8 mouse cellular contexts compared by ENCODE assay signal in the genomic region with DNA sequence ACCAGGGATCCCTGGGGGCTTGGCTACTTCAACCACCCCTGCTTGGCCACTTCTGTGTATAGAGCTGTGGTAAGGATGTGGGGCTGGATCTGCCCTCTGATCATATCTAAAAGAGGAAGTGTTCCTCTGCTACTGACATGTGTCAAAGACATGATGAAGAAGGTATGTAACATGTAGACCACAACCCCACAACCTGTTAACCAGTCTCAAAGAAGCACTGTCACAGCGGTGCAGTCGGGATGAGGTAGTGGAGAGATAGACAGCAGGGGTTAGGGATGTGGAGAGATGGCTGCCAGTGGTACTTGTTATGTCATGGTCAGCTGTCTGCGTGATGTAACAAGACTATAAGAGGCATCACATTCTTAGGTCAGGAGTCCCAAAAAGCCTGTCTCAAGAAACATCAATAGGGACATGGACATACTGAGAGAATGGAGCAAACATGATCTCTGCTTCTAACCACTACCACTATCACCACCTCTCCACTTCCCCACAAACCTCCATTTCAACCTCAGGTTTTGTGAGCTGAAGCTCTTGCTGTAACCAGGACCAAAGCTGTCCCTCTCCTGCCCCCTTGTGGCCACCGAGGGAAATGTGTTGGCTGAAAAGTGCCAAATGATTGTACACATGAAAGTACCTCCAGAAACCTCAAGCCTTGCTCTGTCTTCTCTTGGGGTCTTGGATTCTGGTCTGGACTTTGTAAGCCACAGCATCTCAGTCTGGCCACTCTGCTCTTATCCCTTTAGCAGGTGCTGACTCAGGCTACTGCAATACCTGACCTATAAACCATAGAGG. TPM values are rescaled to one million over a fixed set of nuclear protein-coding genes. Genes with fewer than 3 reads are reported as not detected.
DNase-seq lines count a peak whose midpoint lies in the region; ATAC-seq and TF ChIP-seq lines count a peak whose summit lies in the region.

No protein-coding gene starts in this region.

- H3K4me2 ChIP-seq in heart, embryonic 16.5 days (ENCODE audit: low read depth, low read length): no peak overlapping the region
- no peak overlapping the region for H3K4me2 ChIP-seq in liver, embryonic 14.5 days (ENCODE audit: low read depth)
- H3K4me2 ChIP-seq in neural tube, embryonic 12.5 days (replicated peaks): no peak overlapping the region

- H3K36me3 ChIP-seq in heart, embryonic 16.5 days (ENCODE audit: control insufficient read depth, insufficient read depth): peaks cover 19% of the 10 kb centered on the region; the same call in 1 of the 2 replicates
- no peaks in the 10 kb centered on the region for H3K36me3 ChIP-seq in liver, embryonic 14.5 days (replicated peaks; ENCODE audit: control insufficient read depth, insufficient read depth, low read depth)
- no peaks in the 10 kb centered on the region for H3K36me3 ChIP-seq in neural tube, embryonic 12.5 days

- no peaks in the 10 kb centered on the region for H3K9me3 ChIP-seq in heart, embryonic 16.5 days (replicated peaks; ENCODE audit: control insufficient read depth, low read length)
- H3K9me3 ChIP-seq in liver, embryonic 14.5 days (ENCODE audit: control insufficient read depth, low read length): no peaks in the 10 kb centered on the region
- no peaks in the 10 kb centered on the region for H3K9me3 ChIP-seq in neural tube, embryonic 12.5 days

- ATAC-seq in erythroid progenitor cell, adult 5-6 weeks (replicated peaks; ENCODE audit: low FRiP score, poor library complexity, severe bottlenecking): peak; percentile 70
- peak; percentile 56 for ATAC-seq in heart, embryonic 16.5 days (replicated peaks; ENCODE audit: extremely low read depth, insufficient read depth, low FRiP score)
- peak; percentile 50; the same call in 1 of the 2 replicates for ATAC-seq in liver, embryonic 14.5 days (ENCODE audit: insufficient read depth)
- ATAC-seq in neural tube, embryonic 12.5 days (ENCODE audit: low FRiP score, low read depth): peak; percentile 65; the same call in 1 of the 2 replicates

- H3K27me3 ChIP-seq in heart, embryonic 16.5 days (ENCODE audit: control insufficient read depth, insufficient read depth, low read length): no peaks in the 10 kb centered on the region
- no peaks in the 10 kb centered on the region for H3K27me3 ChIP-seq in liver, embryonic 14.5 days (ENCODE audit: control insufficient read depth, insufficient read depth, low read length)
- H3K27me3 ChIP-seq in neural tube, embryonic 12.5 days (replicated peaks): no peaks in the 10 kb centered on the region

- no peak for TF ChIP-seq EP300 in liver, embryonic 14.5 days (IDR thresholded peaks at IDR 0.05; ENCODE audit: low read depth)

- H3K9ac ChIP-seq in heart, embryonic 16.5 days (ENCODE audit: low read length): no peak overlapping the region
- H3K9ac ChIP-seq in liver, embryonic 14.5 days (replicated peaks): no peak overlapping the region
- H3K9ac ChIP-seq in neural tube, embryonic 12.5 days: no peak overlapping the region

- H3K4me3 ChIP-seq in heart, embryonic 16.5 days (ENCODE audit: low read length): no peak overlapping the region
- H3K4me3 ChIP-seq in liver, embryonic 14.5 days (ENCODE audit: insufficient read depth in 1 of 2, low read depth in 2 of 2, low read length in 2 of 2): no peak overlapping the region
- no peak overlapping the region for H3K4me3 ChIP-seq in neural tube, embryonic 12.5 days

- WGBS in heart, embryonic 16.5 days: 43% methylated on average over 4 of the region's 4 CpGs
- WGBS in liver, embryonic 14.5 days (ENCODE audit: insufficient replicate concordance): 23% methylated on average over 4 of the region's 4 CpGs
- WGBS in neural tube, embryonic 12.5 days: 51% methylated on average over 4 of the region's 4 CpGs

- peak; percentile 81 for DNase-seq in CD4-positive helper T cell, adult 2 months (ENCODE audit: low read depth, low spot score)
- peak; percentile 92 for DNase-seq in brain, adult 2 months (ENCODE audit: low read depth, low spot score)
- peak; percentile 84 to 88 for DNase-seq in kidney, postnatal 25 days
- DNase-seq in liver, embryonic 14.5 days (ENCODE audit: low read depth in 3 of 3, low spot score in 3 of 3): peak; percentile 49 to 58 (median 53)
- DNase-seq in telencephalon, adult 2 months (ENCODE audit: low read depth, low spot score): peak; percentile 69

- no peak overlapping the region for H3K27ac ChIP-seq in heart, embryonic 16.5 days (ENCODE audit: low read length)
- no peak overlapping the region for H3K27ac ChIP-seq in liver, embryonic 14.5 days
- H3K27ac ChIP-seq in neural tube, embryonic 12.5 days: no peak overlapping the region

- TF ChIP-seq CTCF in liver, embryonic 14.5 days (IDR thresholded peaks at IDR 0.05; ENCODE audit: low read depth): peak; percentile 95

- no peaks in the 10 kb centered on the region for H3K4me1 ChIP-seq in heart, embryonic 16.5 days (ENCODE audit: control insufficient read depth, insufficient read depth, low read length)
- no peaks in the 10 kb centered on the region for H3K4me1 ChIP-seq in liver, embryonic 14.5 days (replicated peaks; ENCODE audit: control insufficient read depth in 2 of 2, insufficient read depth in 2 of 2, low read length in 1 of 2)
- H3K4me1 ChIP-seq in neural tube, embryonic 12.5 days: no peaks in the 10 kb centered on the region

RNA-seq across cellular contexts. Expression of gene Zfp950, which starts 56.3 kb away (rescaled TPM):
- total RNA-seq in erythroid progenitor cell, adult 5-6 weeks (2015; ENCODE audit: low replicate concordance): 19.8 and 25.2 TPM in 2 replicates
- total RNA-seq in erythroid progenitor cell, adult 5-6 weeks (2017; ENCODE audit: low replicate concordance): 15.0 and 27.2 TPM in 2 replicates
- 25.6 and 29.1 TPM in 2 replicates for polyA plus RNA-seq in heart, embryonic 16.5 days (2015; fragmentation: Nextera tagmentation; extraction: Ambion mirVana)
- 3.0 and 5.7 TPM in 2 replicates for polyA plus RNA-seq in liver, embryonic 14.5 days (2012; rRNA removed)
- polyA plus RNA-seq in liver, embryonic 14.5 days (2014; fragmentation: Nextera tagmentation; extraction: Ambion mirVana): 10.3 and 10.5 TPM in 2 replicates
- polyA plus RNA-seq in neural tube, embryonic 12.5 days (2016; fragmentation: Nextera tagmentation; extraction: Ambion mirVana): 39.4 and 40.8 TPM in 2 replicates
